Mouse (Mus musculus) midbrain, embryonic 11.5 days (tissue): ENCODE measurements at regions not wholly inside any gene's neighbourhood (a gene's known extent, or its start where the extent isn't known, plus 50 kb on each side); places are given as distances from the start of the nearest gene placed in this dataset.
A peak's percentile ranks its signal among the peaks of the same experiment; 100 is the strongest.

Source experiments
- ATAC-seq: fragments of 200-750 bp; cut with Nextera tagmentation; 2 replicates; pipeline ENCODE4 v1.8.0; 2017; ENCODE audit warnings: moderate TSS enrichment, moderate library complexity; ENCODE audit not compliant: low FRiP score
- DNase-seq: peaks from one replicate; pipeline ENCODE4 v3.0.0; 2015; ENCODE audit warnings: low spot score; ENCODE audit errors: missing footprints
- H3K27ac ChIP-seq: fragments of 300-500 bp; sonication (generic); 2 replicates; pipeline ENCODE4 v1.5.1; 2014; ENCODE audit warnings: low read depth, low read length
- H3K27me3 ChIP-seq: fragments of 300-500 bp; sonication (generic); 2 replicates; pipeline ENCODE4 v1.6.1; 2014; ENCODE audit warnings: mild to moderate bottlenecking, low read length, moderate library complexity, mixed read lengths; ENCODE audit not compliant: control insufficient read depth, insufficient read depth
- H3K36me3 ChIP-seq: fragments of 300-500 bp; sonication (generic); 2 replicates; pipeline ENCODE4 v1.6.1; 2014; ENCODE audit warnings: mild to moderate bottlenecking, low read length, moderate library complexity, mixed read lengths; ENCODE audit not compliant: control insufficient read depth, insufficient read depth
- H3K4me1 ChIP-seq: fragments of 300-500 bp; sonication (generic); 2 replicates; pipeline ENCODE4 v1.6.1; 2014; ENCODE audit warnings: low read length; ENCODE audit not compliant: control insufficient read depth, insufficient read depth
- H3K4me2 ChIP-seq: fragments of 300-500 bp; sonication (generic); 2 replicates; pipeline ENCODE4 v1.6.1; 2014; ENCODE audit warnings: mild to moderate bottlenecking, moderate library complexity
- H3K4me3 ChIP-seq: fragments of 300-500 bp; sonication (generic); 2 replicates; pipeline ENCODE4 v1.5.1; 2014; ENCODE audit warnings: low read depth, low read length
- H3K9ac ChIP-seq: fragments of 300-500 bp; sonication (generic); 2 replicates; pipeline ENCODE4 v1.6.1; 2014; ENCODE audit warnings: low read length
- H3K9me3 ChIP-seq: fragments of 300-500 bp; sonication (generic); 2 replicates; pipeline ENCODE4 v1.6.1; 2016; ENCODE audit warnings: low read length; ENCODE audit not compliant: control insufficient read depth
- WGBS: fragments of 180-500 bp; shearing (Covaris S2); extraction: QIAGEN DNeasy Blood & Tissue Kit; methylation state at CpG from one replicate; pipeline ENCODE4 v1.1.7; 2014; 5-methylcytosine and 5-hydroxymethylcytosine counted together

- no peak overlapping the region for H3K27ac ChIP-seq
- H3K4me2 ChIP-seq, result no peak overlapping the region
- no peak overlapping the region for H3K4me3 ChIP-seq
- ATAC-seq, result no peak
- H3K36me3 ChIP-seq, result no peaks in the 10 kb centered on the region
- no peaks in the 10 kb centered on the region for H3K27me3 ChIP-seq
- 98% methylated on average over 7 of the region's 7 CpGs for WGBS
- H3K9ac ChIP-seq, result no peak overlapping the region
- H3K4me1 ChIP-seq, result no peaks in the 10 kb centered on the region
- H3K9me3 ChIP-seq, result no peaks in the 10 kb centered on the region
- DNase-seq, result peak; percentile 51
These were observed 136.7 kb downstream of the Dll1 start for GRCm38 (mm10) chr17:15240011-15240410.

DNA sequence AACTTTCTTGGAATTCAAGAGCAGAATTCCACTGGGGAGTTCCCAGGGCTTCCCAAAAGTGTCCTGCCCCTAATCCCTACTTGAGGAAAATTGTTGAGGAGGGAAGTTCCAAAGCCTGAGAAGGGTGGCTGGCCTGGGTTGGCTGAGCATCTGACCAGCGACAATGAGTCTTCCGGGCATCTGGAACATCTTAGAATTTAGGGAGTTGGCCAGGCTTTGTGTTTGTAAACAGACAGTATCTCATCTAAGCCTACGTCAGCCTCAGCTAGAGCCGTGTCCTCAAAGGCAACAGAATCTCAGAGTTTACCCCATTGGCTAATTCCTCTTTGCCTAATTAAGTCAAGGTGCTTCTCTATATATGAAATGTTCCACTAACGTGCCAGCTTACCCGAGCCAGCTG lies 141.6 kb downstream of the Dll1 start:
- Histone ChIP-seq H3K9ac (no peak overlapping the region), H3K4me2 (no peak overlapping the region), H3K4me1 (no peaks in the 10 kb centered on the region), H3K4me3 (no peak overlapping the region), H3K27me3 (no peaks in the 10 kb centered on the region), H3K9me3 (no peaks in the 10 kb centered on the region), H3K27ac (no peak overlapping the region), H3K36me3 (no peaks in the 10 kb centered on the region)
- ATAC-seq (no peak), DNase-seq (peak; percentile 66)
- WGBS, result 88% methylated on average over 6 of the region's 6 CpGs

DNA sequence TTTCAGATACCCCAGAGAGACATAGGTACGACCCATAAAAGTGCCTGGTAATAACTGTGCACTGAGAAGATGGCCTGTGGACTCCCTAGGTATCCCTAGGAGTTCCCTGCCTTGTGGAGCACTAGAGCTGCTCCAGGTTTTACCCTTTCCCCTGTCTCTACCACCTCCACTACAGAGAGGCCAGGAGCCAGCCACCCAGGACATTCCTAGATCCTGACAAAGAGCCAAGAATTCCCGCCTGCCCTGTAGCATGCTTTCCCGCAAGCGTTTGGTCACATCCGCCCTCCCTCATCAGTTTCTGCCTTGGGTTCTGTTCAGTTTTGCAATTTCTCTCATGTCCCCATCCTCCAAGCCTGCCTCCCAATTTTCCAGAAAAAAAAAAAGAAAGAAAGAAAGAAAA lies 145.5 kb downstream of the Dll1 start:
- no peak for ATAC-seq
- 83% methylated on average over 5 of the region's 5 CpGs for WGBS
- no peak for DNase-seq
- Histone ChIP-seq H3K27ac (no peak overlapping the region), H3K4me1 (no peaks in the 10 kb centered on the region), H3K36me3 (no peaks in the 10 kb centered on the region), H3K4me3 (no peak overlapping the region), H3K9me3 (no peaks in the 10 kb centered on the region), H3K9ac (no peak overlapping the region), H3K4me2 (no peak overlapping the region), H3K27me3 (no peaks in the 10 kb centered on the region)

DNA sequence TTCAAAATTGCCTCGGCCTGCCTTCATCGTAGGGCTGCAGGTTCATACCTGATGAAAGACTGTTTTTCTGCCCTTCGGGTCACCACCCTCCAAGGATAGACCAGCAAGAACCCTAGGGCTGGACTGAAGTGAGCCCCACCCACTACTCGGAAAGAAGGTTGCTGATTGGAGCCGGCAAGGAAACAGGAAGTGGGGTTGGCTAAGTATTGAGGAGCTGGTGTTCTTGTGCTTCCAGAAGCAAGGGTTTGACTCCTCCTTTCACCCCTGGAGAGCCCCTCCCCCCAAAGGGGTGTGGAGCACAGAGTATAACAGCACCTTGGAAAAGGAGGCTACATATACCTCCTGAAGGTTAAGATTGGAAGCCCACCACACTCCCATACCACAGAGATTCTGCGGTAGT lies 147.5 kb downstream of the Dll1 start:
- DNase-seq (peak; percentile 6), ATAC-seq (no peak)
- H3K4me2 ChIP-seq, result no peak overlapping the region
- 86% methylated on average over 6 of the region's 6 CpGs for WGBS
- H3K9me3 ChIP-seq, result no peaks in the 10 kb centered on the region
- H3K36me3 ChIP-seq, result no peaks in the 10 kb centered on the region
- H3K27ac ChIP-seq, result no peak overlapping the region
- H3K4me1 ChIP-seq, result no peaks in the 10 kb centered on the region
- H3K4me3 ChIP-seq, result no peak overlapping the region
- no peaks in the 10 kb centered on the region for H3K27me3 ChIP-seq
- H3K9ac ChIP-seq, result no peak overlapping the region

DNA sequence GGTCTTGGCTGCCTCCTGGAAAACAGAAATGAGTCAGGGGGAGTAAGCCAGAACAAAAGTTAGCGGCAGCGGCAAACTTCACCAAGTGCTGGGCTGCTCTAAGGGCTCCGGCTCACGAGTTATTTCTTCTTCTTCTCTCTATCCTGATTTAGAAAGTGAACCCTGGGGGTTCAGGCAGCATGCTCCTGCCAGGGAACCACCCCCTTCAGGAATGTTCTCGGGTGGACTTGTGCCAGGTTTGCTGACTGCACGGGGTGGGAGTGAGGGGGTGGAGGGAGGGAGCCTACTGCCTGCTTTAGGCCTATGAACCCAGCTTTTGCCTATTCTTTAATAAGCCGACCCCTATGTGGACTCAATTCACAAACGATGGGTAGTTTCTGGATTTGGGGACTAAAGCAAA lies 148.6 kb downstream of the Dll1 start:
- H3K27ac ChIP-seq, result no peak overlapping the region
- no peaks in the 10 kb centered on the region for H3K27me3 ChIP-seq
- ATAC-seq, result no peak
- 83% methylated on average over 8 of the region's 8 CpGs for WGBS
- no peaks in the 10 kb centered on the region for H3K4me1 ChIP-seq
- peak; percentile 28 for DNase-seq
- H3K4me2 ChIP-seq, result no peak overlapping the region
- no peaks in the 10 kb centered on the region for H3K36me3 ChIP-seq
- H3K9ac ChIP-seq, result no peak overlapping the region
- no peaks in the 10 kb centered on the region for H3K9me3 ChIP-seq
- H3K4me3 ChIP-seq, result no peak overlapping the region

- H3K4me1 ChIP-seq, result no peaks in the 10 kb centered on the region
- no peak overlapping the region for H3K27ac ChIP-seq
- ATAC-seq, result no peak
- H3K9ac ChIP-seq, result no peak overlapping the region
- H3K9me3 ChIP-seq, result no peaks in the 10 kb centered on the region
- 93% methylated on average over 10 of the region's 10 CpGs for WGBS
- DNase-seq, result peak; percentile 31
- H3K27me3 ChIP-seq, result no peaks in the 10 kb centered on the region
- no peak overlapping the region for H3K4me3 ChIP-seq
- H3K36me3 ChIP-seq, result no peaks in the 10 kb centered on the region
- no peak overlapping the region for H3K4me2 ChIP-seq
These were observed 152.8 kb downstream of the Dll1 start for GRCm38 (mm10) chr17:15223826-15224225.

GRCm38 (mm10) chr17:15222923-15223322 lies 153.7 kb downstream of the Dll1 start:
- H3K9ac ChIP-seq, result no peak overlapping the region
- H3K9me3 ChIP-seq, result no peaks in the 10 kb centered on the region
- no peaks in the 10 kb centered on the region for H3K27me3 ChIP-seq
- no peaks in the 10 kb centered on the region for H3K36me3 ChIP-seq
- H3K4me2 ChIP-seq, result no peak overlapping the region
- H3K4me1 ChIP-seq, result no peaks in the 10 kb centered on the region
- ATAC-seq, result no peak
- peak; percentile 69 for DNase-seq
- H3K27ac ChIP-seq, result no peak overlapping the region
- 91% methylated on average over 3 of the region's 3 CpGs for WGBS
- no peak overlapping the region for H3K4me3 ChIP-seq

DNA sequence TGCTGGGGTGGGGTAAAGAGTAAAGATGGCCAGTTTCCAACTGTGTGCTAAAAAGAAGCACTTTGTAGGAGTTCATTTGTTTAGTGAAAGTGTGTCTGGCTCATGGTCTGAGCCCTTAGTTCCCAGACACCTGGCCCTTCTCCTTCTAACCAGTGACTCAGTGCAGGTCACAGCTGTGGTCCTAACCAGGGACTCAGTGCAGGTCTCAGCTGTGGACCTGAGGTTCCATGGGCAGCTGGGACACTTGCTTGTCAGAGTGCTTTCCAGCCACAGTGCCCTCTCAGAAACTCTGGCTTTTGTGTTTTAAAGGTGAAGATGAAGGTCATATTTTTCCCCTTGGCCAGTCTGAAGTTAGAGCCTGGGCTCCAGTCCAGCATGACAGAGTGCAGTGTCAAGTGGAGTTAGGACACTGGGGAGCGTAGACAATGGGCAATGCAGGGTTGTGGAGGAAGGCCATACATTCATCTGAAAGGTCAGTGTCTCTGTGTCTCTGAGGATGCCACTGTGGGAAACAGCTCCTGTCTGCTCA lies 162.5 kb downstream of the Dll1 start:
- H3K4me1 ChIP-seq, result no peaks in the 10 kb centered on the region
- H3K4me2 ChIP-seq, result no peak overlapping the region
- no peaks in the 10 kb centered on the region for H3K36me3 ChIP-seq
- WGBS, result 84% methylated on average over 1 of the region's 1 CpGs
- DNase-seq, result no peak
- no peaks in the 10 kb centered on the region for H3K27me3 ChIP-seq
- no peak overlapping the region for H3K27ac ChIP-seq
- no peak for ATAC-seq
- no peak overlapping the region for H3K4me3 ChIP-seq
- H3K9ac ChIP-seq, result no peak overlapping the region
- no peaks in the 10 kb centered on the region for H3K9me3 ChIP-seq

GRCm38 (mm10) chr17:15208808-15209173 lies 167.5 kb upstream of the Gm3448 start:
- DNase-seq, result no peak
- Histone ChIP-seq H3K27me3 (no peaks in the 10 kb centered on the region), H3K9ac (peak overlapping the region; percentile 68), H3K27ac (peak overlapping the region; percentile 7), H3K9me3 (no peaks in the 10 kb centered on the region), H3K36me3 (no peaks in the 10 kb centered on the region), H3K4me3 (peak overlapping the region; percentile 37), H3K4me2 (peak overlapping the region; percentile 59), H3K4me1 (peaks cover 14% of the 10 kb centered on the region)
- ATAC-seq, result 0 out of 2 replicates have a peak, but pooled peaks have one; percentile 14
- 32% methylated on average over 3 of the region's 3 CpGs for WGBS
